ENCODE assay signal across 20 mouse cellular contexts in genomic region chr4:132491057-132491456, GRCm38 (mm10). TPM values are rescaled to one million over a fixed set of nuclear protein-coding genes. Genes with fewer than 3 reads are reported as not detected.
DNase-seq lines count a peak whose midpoint lies in the region; ATAC-seq and TF ChIP-seq lines count a peak whose summit lies in the region.
"Had no signal": no experiment of that assay in that cellular context is flagged by ENCODE, and none has a peak within 500 bp of the region (broad histone marks: within the 10 kb centered on the region; RNA-seq: fewer than 3 reads in every experiment).

No protein-coding gene starts in this region.

- H3ac ChIP-seq in myocyte (ENCODE audit: control insufficient read depth, insufficient read length): no peak overlapping the region

- H3K9me3 ChIP-seq in liver, embryonic 13.5 days (replicated peaks): no peaks in the 10 kb centered on the region
- H3K9me3 ChIP-seq in liver, embryonic 11.5 days (ENCODE audit: control insufficient read depth, low read length): no peaks in the 10 kb centered on the region
- H3K9me3 ChIP-seq in CH12.LX (replicated peaks; ENCODE audit: low read length): no peaks in the 10 kb centered on the region
- no peaks in the 10 kb centered on the region for H3K9me3 ChIP-seq in MEL (replicated peaks; ENCODE audit: insufficient read depth, low read length)
- H3K9me3 ChIP-seq: embryonic facial prominence, embryonic 13.5 days; embryonic facial prominence, embryonic 15.5 days; forebrain, embryonic 10.5 days; forebrain, embryonic 12.5 days; G1E had no signal

- H3K79me2 ChIP-seq in CH12.LX (replicated peaks; ENCODE audit: control insufficient read depth, extremely low read depth, insufficient read depth, poor library complexity, severe bottlenecking) (no peaks in the 10 kb centered on the region), MEL (ENCODE audit: control insufficient read depth, insufficient read depth, low read length, poor library complexity) (no peaks in the 10 kb centered on the region), myocyte (ENCODE audit: control insufficient read depth, insufficient read depth) (no peaks in the 10 kb centered on the region)

- 76% methylated on average over 8 of the region's 8 CpGs for WGBS in liver, embryonic 13.5 days (ENCODE audit: insufficient replicate concordance)
- WGBS in liver, embryonic 11.5 days: 84% methylated on average over 8 of the region's 8 CpGs

- TF ChIP-seq CTCF in CH12.LX (conservative IDR thresholded peaks at IDR 0.05 in 1 of 2, IDR thresholded peaks at IDR 0.05 in 1 of 2; ENCODE audit: low read depth in 2 of 2, low read length in 2 of 2) (no peak), MEL (IDR thresholded peaks at IDR 0.05 in 2 of 3, conservative IDR thresholded peaks at IDR 0.05 in 1 of 3; ENCODE audit: control insufficient read depth in 1 of 3, insufficient read depth in 1 of 3, low read depth in 2 of 3, low read length in 3 of 3, poor library complexity in 1 of 3, severe bottlenecking in 1 of 3) (no peak)

- H3K4me2 ChIP-seq in liver, embryonic 13.5 days: no peak overlapping the region
- H3K4me2 ChIP-seq in liver, embryonic 11.5 days: no peak overlapping the region
- H3K4me2 ChIP-seq in CH12.LX (ENCODE audit: insufficient read depth, low read depth, poor library complexity, severe bottlenecking) (no peak overlapping the region), myocyte (ENCODE audit: low read depth) (no peak overlapping the region)
- H3K4me2 ChIP-seq: embryonic facial prominence, embryonic 13.5 days; embryonic facial prominence, embryonic 15.5 days; forebrain, embryonic 12.5 days had no signal

- no peak for DNase-seq in liver, embryonic 13.5 days
- no peak for DNase-seq in liver, embryonic 11.5 days (ENCODE audit: low spot score)
- DNase-seq in CH12.LX (ENCODE audit: extremely low read depth) (no peak), MEL (ENCODE audit: low read depth, low spot score) (no peak)
- DNase-seq in layer of hippocampus, postnatal 36 days: no peak
- no peak for DNase-seq in embryo, embryonic 10.5 days (ENCODE audit: low spot score)
- DNase-seq: cerebellum, adult 11-12 months; cerebellum, adult 2 months; cerebellum, adult 9-10 months; cerebellum, postnatal 25 days; embryo, embryonic 11 days had no signal

- peaks cover 34% of the 10 kb centered on the region for H3K36me3 ChIP-seq in liver, embryonic 13.5 days
- peaks cover 2% of the 10 kb centered on the region; the same call in 1 of the 2 replicates for H3K36me3 ChIP-seq in liver, embryonic 11.5 days (ENCODE audit: control insufficient read depth, insufficient read depth, low read length)
- peaks cover 43 to 54% of the 10 kb centered on the region in 2 experiments for H3K36me3 ChIP-seq in CH12.LX (replicated peaks in 1 of 2; ENCODE audit: control insufficient read depth in 1 of 2, insufficient read depth in 1 of 2, low read length in 1 of 2)
- H3K36me3 ChIP-seq in MEL (ENCODE audit: control insufficient read depth in 1 of 2, insufficient read depth in 2 of 2, low read length in 2 of 2): peaks cover 0 to 6% of the 10 kb centered on the region in 2 experiments; a peak in 2 of 4 replicates
- H3K36me3 ChIP-seq in myocyte (ENCODE audit: control insufficient read depth, insufficient read depth): peaks cover 30% of the 10 kb centered on the region

- no peak for TF ChIP-seq POLR2A in CH12.LX (IDR thresholded peaks at IDR 0.05; ENCODE audit: low read depth, low read length)
- no peak for TF ChIP-seq POLR2A in MEL (IDR thresholded peaks at IDR 0.05; ENCODE audit: control insufficient read depth in 1 of 2, insufficient read depth in 1 of 2, low read depth in 1 of 2, low read length in 2 of 2, poor library complexity in 1 of 2)
- no peak for TF ChIP-seq POLR2A in myocyte (IDR thresholded peaks at IDR 0.05; ENCODE audit: insufficient read length, low read depth)

- H3K4me1 ChIP-seq in liver, embryonic 13.5 days (replicated peaks): peaks cover 23% of the 10 kb centered on the region
- peaks cover 3% of the 10 kb centered on the region; the same call in 1 of the 2 replicates for H3K4me1 ChIP-seq in liver, embryonic 11.5 days (replicated peaks; ENCODE audit: control insufficient read depth, insufficient read depth, low read length)
- peaks cover 0 to 18% of the 10 kb centered on the region in 2 experiments; a peak in 2 of 4 replicates for H3K4me1 ChIP-seq in CH12.LX (ENCODE audit: control insufficient read depth in 1 of 2, insufficient read depth in 2 of 2)
- H3K4me1 ChIP-seq in MEL (ENCODE audit: control insufficient read depth in 1 of 2, insufficient read depth in 2 of 2, low read length in 2 of 2): no peaks in the 10 kb centered on the region
- H3K4me1 ChIP-seq: forebrain, embryonic 10.5 days had no signal

- H3K9ac ChIP-seq in liver, embryonic 13.5 days: no peak overlapping the region
- no peak overlapping the region for H3K9ac ChIP-seq in liver, embryonic 11.5 days (ENCODE audit: low read depth, low read length)
- H3K9ac ChIP-seq in CH12.LX (ENCODE audit: insufficient read depth, low read depth) (no peak overlapping the region), MEL (ENCODE audit: control insufficient read depth, low read depth, low read length, poor library complexity, severe bottlenecking) (no peak overlapping the region)
- H3K9ac ChIP-seq: embryonic facial prominence, embryonic 13.5 days; embryonic facial prominence, embryonic 15.5 days; forebrain, embryonic 12.5 days had no signal

- in situ Hi-C loops in CH12.LX (cut with MboI; ENCODE audit: low pct_ligation_motif_present, low pct_unique_long_range_greater_than_20kb, low sequenced_read_pairs): no loop called here

- peak overlapping the region; percentile 48; the same call in 1 of the 2 replicates for H3K27ac ChIP-seq in liver, embryonic 13.5 days
- H3K27ac ChIP-seq in liver, embryonic 11.5 days (ENCODE audit: low read depth, low read length): no peak overlapping the region
- H3K27ac ChIP-seq in CH12.LX (ENCODE audit: insufficient read depth, low read depth): no peak overlapping the region
- H3K27ac ChIP-seq in MEL (ENCODE audit: control insufficient read depth, low read depth, low read length): no peak overlapping the region
- H3K27ac ChIP-seq: embryonic facial prominence, embryonic 13.5 days; embryonic facial prominence, embryonic 15.5 days; forebrain, embryonic 10.5 days; forebrain, embryonic 12.5 days had no signal

- TF ChIP-seq RAD21 in CH12.LX (IDR thresholded peaks at IDR 0.05; ENCODE audit: low read depth, low read length) (no peak), MEL (IDR thresholded peaks at IDR 0.05; ENCODE audit: low read depth, low read length) (no peak)

- no peak for ATAC-seq in liver, embryonic 13.5 days (ENCODE audit: low read depth)
- no peak for ATAC-seq in liver, embryonic 11.5 days (replicated peaks; ENCODE audit: low FRiP score)
- ATAC-seq: forebrain, embryonic 14.5 days; forebrain, embryonic 16.5 days had no signal

- H3K27me3 ChIP-seq in liver, embryonic 13.5 days: no peaks in the 10 kb centered on the region
- no peaks in the 10 kb centered on the region for H3K27me3 ChIP-seq in liver, embryonic 11.5 days (replicated peaks; ENCODE audit: control insufficient read depth, insufficient read depth, low read length)
- H3K27me3 ChIP-seq in CH12.LX (replicated peaks) (no peaks in the 10 kb centered on the region), MEL (ENCODE audit: control insufficient read depth in 1 of 2, insufficient read depth in 2 of 2, low read length in 2 of 2) (no peaks in the 10 kb centered on the region), myocyte (ENCODE audit: control insufficient read depth, insufficient read depth, insufficient read length) (no peaks in the 10 kb centered on the region)
- H3K27me3 ChIP-seq: embryonic facial prominence, embryonic 13.5 days; embryonic facial prominence, embryonic 15.5 days; forebrain, embryonic 12.5 days had no signal

- H3K4me3 ChIP-seq in liver, embryonic 13.5 days (replicated peaks): no peak overlapping the region
- H3K4me3 ChIP-seq in liver, embryonic 11.5 days (ENCODE audit: low read depth, low read length): no peak overlapping the region
- H3K4me3 ChIP-seq in CH12.LX (replicated peaks in 1 of 3; ENCODE audit: low read depth in 2 of 3, low read length in 2 of 3, poor library complexity in 1 of 3) (no peak overlapping the region), MEL (ENCODE audit: control insufficient read depth in 1 of 2, insufficient read depth in 1 of 2, low read depth in 2 of 2, low read length in 2 of 2) (no peak overlapping the region), myocyte (no peak overlapping the region)
- H3K4me3 ChIP-seq: embryonic facial prominence, embryonic 13.5 days; embryonic facial prominence, embryonic 15.5 days; erythroblast, embryonic 14.5 days; forebrain, embryonic 10.5 days; forebrain, embryonic 12.5 days had no signal

- TF ChIP-seq EP300 in CH12.LX (IDR thresholded peaks at IDR 0.05; ENCODE audit: low read length) (no peak), MEL (IDR thresholded peaks at IDR 0.05; ENCODE audit: low read depth in 1 of 2, low read length in 2 of 2) (no peak)

- dilution Hi-C loops in CH12.LX (cut with MboI; ENCODE audit: extremely low pct_ligation_motif_present, extremely low pct_unique_long_range_greater_than_20kb, low sequenced_read_pairs): no loop called here

RNA-seq across cellular contexts. Expression of gene Sesn2, which starts 19.2 kb away (rescaled TPM):
- polyA plus RNA-seq in liver, embryonic 13.5 days (2015; fragmentation: Nextera tagmentation; extraction: Ambion mirVana): 7.0 TPM in 2 replicates
- polyA plus RNA-seq in liver, embryonic 11.5 days (2014; fragmentation: Nextera tagmentation; extraction: Ambion mirVana): 10.2 and 10.5 TPM in 2 replicates
- total RNA-seq in CH12.LX (2012; rRNA removed) (44.3 and 68.1 TPM in 2 replicates), CH12.LX (2014; rRNA removed) (35.4 and 35.6 TPM in 2 replicates), MEL (2012; rRNA removed) (9.6 and 38.3 TPM in 2 replicates)
- polyA plus RNA-seq in CH12.LX (2012; ENCODE audit: insufficient read length, low read depth) (31.5 and 40.1 TPM in 2 replicates), MEL (2012; ENCODE audit: insufficient read depth in 1 of 2, insufficient read length in 2 of 2, low read depth in 1 of 2, low replicate concordance in 2 of 2, missing spikeins in 1 of 2) (10 to 100 TPM in 1 of 2 experiments, not detected in 1; 27.5 TPM), myocyte (2012; fragmentation: generic; extraction: Trizol) (71.5 TPM)
- total RNA-seq in layer of hippocampus, postnatal 36 days (2021): 10 to 100 TPM; 12.8 to 13.5 TPM

RNA-seq across cellular contexts. Expression of gene Med18, which starts 27.3 kb away (rescaled TPM):
- polyA plus RNA-seq in liver, embryonic 13.5 days (2015; fragmentation: Nextera tagmentation; extraction: Ambion mirVana): 17.1 and 19.7 TPM in 2 replicates
- 24.6 and 24.7 TPM in 2 replicates for polyA plus RNA-seq in liver, embryonic 11.5 days (2014; fragmentation: Nextera tagmentation; extraction: Ambion mirVana)
- total RNA-seq in CH12.LX (2012; rRNA removed): 17.6 and 20.9 TPM in 2 replicates
- total RNA-seq in CH12.LX (2014; rRNA removed): 13.9 and 15.5 TPM in 2 replicates
- 12.7 TPM in 2 replicates for polyA plus RNA-seq in CH12.LX (2012; ENCODE audit: insufficient read length, low read depth)
- 26.8 and 32.9 TPM in 2 replicates for total RNA-seq in MEL (2012; rRNA removed)
- polyA plus RNA-seq in MEL (2012; ENCODE audit: insufficient read depth in 1 of 2, insufficient read length in 2 of 2, low read depth in 1 of 2, low replicate concordance in 2 of 2, missing spikeins in 1 of 2): 10 to 100 TPM in 1 of 2 experiments, not detected in 1; 13.4 TPM
- 5.3 TPM for polyA plus RNA-seq in myocyte (2012; fragmentation: generic; extraction: Trizol)
- 10 to 100 TPM in 1 of 2 experiments, 1 to 10 TPM in 1; 8.8 to 10.4 TPM for total RNA-seq in layer of hippocampus, postnatal 36 days (2021)

RNA-seq across cellular contexts. Expression of gene Atpif1, which starts 42.4 kb away (rescaled TPM):
- 1,559 and 1,572 TPM in 2 replicates for polyA plus RNA-seq in liver, embryonic 13.5 days (2015; fragmentation: Nextera tagmentation; extraction: Ambion mirVana)
- 1,813 and 1,952 TPM in 2 replicates for polyA plus RNA-seq in liver, embryonic 11.5 days (2014; fragmentation: Nextera tagmentation; extraction: Ambion mirVana)
- total RNA-seq in CH12.LX (2012; rRNA removed) (263 and 292 TPM in 2 replicates), CH12.LX (2014; rRNA removed) (342 and 353 TPM in 2 replicates), MEL (2012; rRNA removed) (492 and 730 TPM in 2 replicates)
- polyA plus RNA-seq in CH12.LX (2012; ENCODE audit: insufficient read length, low read depth) (397 TPM in 2 replicates), MEL (2012; ENCODE audit: insufficient read depth in 1 of 2, insufficient read length in 2 of 2, low read depth in 1 of 2, low replicate concordance in 2 of 2, missing spikeins in 1 of 2) (100 to 1,000 TPM in 1 of 2 experiments, not detected in 1; 566 TPM), myocyte (2012; fragmentation: generic; extraction: Trizol) (477 TPM)
- total RNA-seq in layer of hippocampus, postnatal 36 days (2021): 100 to 1,000 TPM; 415 to 443 TPM

RNA-seq across cellular contexts. Expression of gene Dnajc8, which starts 44.3 kb away (rescaled TPM):
- 125 and 148 TPM in 2 replicates for polyA plus RNA-seq in liver, embryonic 13.5 days (2015; fragmentation: Nextera tagmentation; extraction: Ambion mirVana)
- 241 and 245 TPM in 2 replicates for polyA plus RNA-seq in liver, embryonic 11.5 days (2014; fragmentation: Nextera tagmentation; extraction: Ambion mirVana)
- total RNA-seq in CH12.LX (2012; rRNA removed): 117 and 129 TPM in 2 replicates
- total RNA-seq in CH12.LX (2014; rRNA removed): 187 and 189 TPM in 2 replicates
- 319 and 325 TPM in 2 replicates for polyA plus RNA-seq in CH12.LX (2012; ENCODE audit: insufficient read length, low read depth)
- 110 and 115 TPM in 2 replicates for total RNA-seq in MEL (2012; rRNA removed)
- 100 to 1,000 TPM in 1 of 2 experiments, not detected in 1; 246 TPM for polyA plus RNA-seq in MEL (2012; ENCODE audit: insufficient read depth in 1 of 2, insufficient read length in 2 of 2, low read depth in 1 of 2, low replicate concordance in 2 of 2, missing spikeins in 1 of 2)
- 95.1 TPM for polyA plus RNA-seq in myocyte (2012; fragmentation: generic; extraction: Trizol)
- 10 to 100 TPM; 77.9 to 86.7 TPM for total RNA-seq in layer of hippocampus, postnatal 36 days (2021)
